Mouse (Mus musculus) myocyte (in vitro differentiated cells): ENCODE data around the gene Inpp4b. TPM values are rescaled to one million over a fixed set of nuclear protein-coding genes. Genes with fewer than 3 reads are reported as not detected.

ENCODE experiments used
- H3K27me3 ChIP-seq: one replicate; pipeline ENCODE4 v1.6.1; 2011; ENCODE audit not compliant: control insufficient read depth, insufficient read depth, insufficient read length
- H3K36me3 ChIP-seq: one replicate; pipeline ENCODE4 v1.6.1; 2011; ENCODE audit not compliant: control insufficient read depth, insufficient read depth
- H3K4me2 ChIP-seq: one replicate; pipeline ENCODE4 v1.6.1; 2011; ENCODE audit warnings: low read depth, control low read depth
- H3K4me3 ChIP-seq: one replicate; pipeline ENCODE4 v1.5.1; 2011; ENCODE audit warnings: mild to moderate bottlenecking, control low read depth, moderate library complexity
- H3K79me2 ChIP-seq: one replicate; pipeline ENCODE4 v1.6.1; 2011; ENCODE audit not compliant: control insufficient read depth, insufficient read depth
- H3ac ChIP-seq: one replicate; pipeline ENCODE4 v1.6.1; 2011; ENCODE audit not compliant: control insufficient read depth, insufficient read length
- CEBPB ChIP-seq: IDR thresholded peaks from 2 replicates; pipeline ENCODE4 v1.6.1; 2011; ENCODE audit warnings: mild to moderate bottlenecking, moderate library complexity; ENCODE audit not compliant: poor library complexity, insufficient read depth, severe bottlenecking
- E2F4 ChIP-seq: IDR thresholded peaks from one replicate; pipeline ENCODE4 v1.6.1; 2011; ENCODE audit warnings: mild to moderate bottlenecking, control low read depth, moderate library complexity; ENCODE audit not compliant: insufficient read depth
- MAX ChIP-seq: IDR thresholded peaks from one replicate; pipeline ENCODE4 v1.6.1; 2011; ENCODE audit warnings: low read depth, mild to moderate bottlenecking, control low read depth
- MYOD1 ChIP-seq, 3 experiments: IDR thresholded peaks; one replicate each; pipeline ENCODE4 v1.6.1; 2011; ENCODE audit warnings: control low read depth in 2 of 3, low read depth in 2 of 3, mild to moderate bottlenecking in 2 of 3, moderate library complexity in 1 of 3; ENCODE audit not compliant: insufficient read length in 2 of 3, control insufficient read depth in 1 of 3
- MYOG ChIP-seq, 3 experiments: IDR thresholded peaks; one replicate each; pipeline ENCODE4 v1.6.1; 2011; ENCODE audit warnings: control low read depth in 2 of 3, low read depth in 2 of 3, mild to moderate bottlenecking in 2 of 3; ENCODE audit not compliant: insufficient read length in 2 of 3, control insufficient read depth in 1 of 3, insufficient read depth in 1 of 3
- POLR2A ChIP-seq: IDR thresholded peaks from one replicate; pipeline ENCODE4 v1.6.1; 2011; ENCODE audit warnings: low read depth, mild to moderate bottlenecking, control low read depth, moderate library complexity; ENCODE audit not compliant: insufficient read length
- POLR2AphosphoS2 ChIP-seq: IDR thresholded peaks from one replicate; pipeline ENCODE4 v1.6.1; 2011; ENCODE audit warnings: low read depth, control low read depth; ENCODE audit not compliant: insufficient read length
- REST ChIP-seq: IDR thresholded peaks from one replicate; pipeline ENCODE4 v1.6.1; 2011; ENCODE audit warnings: mild to moderate bottlenecking, control low read depth, moderate library complexity; ENCODE audit not compliant: insufficient read depth, insufficient read length
- SRF ChIP-seq: IDR thresholded peaks from one replicate; pipeline ENCODE4 v1.6.1; 2011; ENCODE audit warnings: low read depth; ENCODE audit not compliant: control insufficient read depth, insufficient read length
- TCF12 ChIP-seq: IDR thresholded peaks from one replicate; pipeline ENCODE4 v1.6.1; 2011; ENCODE audit warnings: mild to moderate bottlenecking, control low read depth; ENCODE audit not compliant: poor library complexity, insufficient read depth, severe bottlenecking
- TCF3 ChIP-seq: IDR thresholded peaks from one replicate; pipeline ENCODE4 v1.6.1; 2011; ENCODE audit warnings: low read depth, control low read depth; ENCODE audit not compliant: insufficient read length
- USF1 ChIP-seq: IDR thresholded peaks from one replicate; pipeline ENCODE4 v1.6.1; 2011; ENCODE audit warnings: low read depth, mild to moderate bottlenecking, control low read depth, moderate library complexity
- polyA plus RNA-seq: library from polyadenylated mRNA; unstranded; fragments of >200 nt; fragmentation: generic; extraction: Trizol; gene quantifications from one replicate; pipeline ENCODE4 v1.2.1, GENCODE M21; 2012; ENCODE audit warnings: missing spikeins

The Inpp4b gene
- polyA plus RNA-seq, 1 experiment, result 5.6 TPM

DNA sequence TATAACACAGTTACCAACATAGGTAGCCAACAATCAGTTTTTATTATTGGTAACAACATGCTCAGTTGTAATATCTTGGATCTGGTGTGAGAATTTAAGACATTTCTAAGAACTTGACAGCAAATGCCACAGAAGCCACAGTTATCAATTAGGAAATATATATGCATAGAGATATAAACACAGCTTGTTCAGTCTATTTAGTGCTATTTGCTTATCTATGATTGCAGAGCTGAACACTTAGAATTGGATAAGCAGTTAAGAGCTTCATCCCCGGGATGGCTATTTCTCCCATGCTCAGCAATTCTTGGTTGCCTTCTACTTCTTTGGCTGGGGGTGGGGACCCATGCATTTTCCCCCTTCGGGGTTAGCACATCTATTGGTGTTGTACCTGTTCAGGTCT is 112.5 kb downstream of the Inpp4b start:
- Histone ChIP-seq H3K4me3 (no peak overlapping the region), H3K79me2 (no peaks in the 10 kb centered on the region), H3K36me3 (no peaks in the 10 kb centered on the region), H3K27me3 (no peaks in the 10 kb centered on the region), H3K4me2 (no peak overlapping the region), H3ac (no peak overlapping the region)
- no peak for TF ChIP-seq POLR2AphosphoS2

DNA sequence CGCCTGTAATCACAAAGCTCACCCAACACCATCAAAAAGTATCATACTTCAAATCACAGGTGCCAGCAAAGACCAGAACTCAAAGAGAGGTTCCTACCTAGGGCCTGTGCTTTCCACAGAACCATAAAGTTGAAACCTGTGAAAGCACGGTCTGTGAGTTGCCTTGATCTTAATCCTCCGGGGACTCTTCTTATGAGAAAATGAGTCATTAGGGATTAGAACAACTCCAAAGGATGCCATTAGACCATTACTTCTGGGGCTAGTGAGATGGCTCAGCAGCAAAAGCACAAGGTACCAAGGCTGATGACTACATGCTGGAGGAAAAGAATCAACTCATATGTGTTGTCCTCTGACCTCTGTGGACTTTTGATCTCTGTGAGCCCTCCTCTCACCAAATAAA is 121.4 kb downstream of the Inpp4b start:
- no peaks in the 10 kb centered on the region for H3K36me3 ChIP-seq
- H3K79me2 ChIP-seq, result no peaks in the 10 kb centered on the region
- no peak overlapping the region for H3ac ChIP-seq
- H3K4me2 ChIP-seq, result no peak overlapping the region
- no peak overlapping the region for H3K4me3 ChIP-seq
- no peaks in the 10 kb centered on the region for H3K27me3 ChIP-seq
- TF ChIP-seq MYOD1 (IDR thresholded peaks at IDR 0.05; ENCODE audit: control insufficient read depth in 1 of 3, insufficient read length in 2 of 3, low read depth in 2 of 3) (no peak), CEBPB (no peak), SRF (no peak), POLR2AphosphoS2 (no peak), USF1 (no peak), E2F4 (no peak), TCF12 (no peak), POLR2A (no peak), TCF3 (no peak), MYOG (IDR thresholded peaks at IDR 0.05; ENCODE audit: control insufficient read depth in 1 of 3, insufficient read depth in 1 of 3, insufficient read length in 2 of 3, low read depth in 2 of 3) (no peak), REST (no peak), MAX (no peak)

DNA sequence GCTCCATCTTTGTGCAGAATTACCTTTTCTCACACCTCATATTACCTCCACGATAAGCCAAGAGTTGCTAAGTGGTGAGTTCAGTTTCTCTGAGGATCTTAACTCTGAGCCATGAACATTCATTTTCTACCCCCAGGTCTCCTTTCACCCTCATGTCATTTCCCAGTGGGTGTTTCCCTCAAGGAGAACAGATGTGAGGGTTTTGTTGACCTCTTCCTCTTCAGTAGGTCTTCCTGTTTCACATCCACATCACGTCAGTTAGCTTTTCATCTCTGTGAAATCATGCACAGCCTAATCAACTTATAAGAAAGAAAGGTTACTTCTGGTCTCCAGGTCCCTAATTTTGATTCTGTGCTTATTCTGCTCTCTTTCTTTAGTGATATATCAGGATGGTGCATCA is 124.4 kb downstream of the Inpp4b start:
- Histone ChIP-seq H3K79me2 (no peaks in the 10 kb centered on the region), H3K4me3 (no peak overlapping the region), H3K36me3 (no peaks in the 10 kb centered on the region), H3ac (no peak overlapping the region), H3K27me3 (no peaks in the 10 kb centered on the region), H3K4me2 (no peak overlapping the region)
- TF ChIP-seq POLR2AphosphoS2, result no peak
- no peak for TF ChIP-seq TCF12
- no peak for TF ChIP-seq SRF
- no peak for TF ChIP-seq MYOD1 (IDR thresholded peaks at IDR 0.05; ENCODE audit: control insufficient read depth in 1 of 3, insufficient read length in 2 of 3, low read depth in 2 of 3)
- TF ChIP-seq USF1, result no peak
- no peak for TF ChIP-seq REST
- no peak for TF ChIP-seq MAX
- no peak for TF ChIP-seq POLR2A
- no peak for TF ChIP-seq E2F4

DNA sequence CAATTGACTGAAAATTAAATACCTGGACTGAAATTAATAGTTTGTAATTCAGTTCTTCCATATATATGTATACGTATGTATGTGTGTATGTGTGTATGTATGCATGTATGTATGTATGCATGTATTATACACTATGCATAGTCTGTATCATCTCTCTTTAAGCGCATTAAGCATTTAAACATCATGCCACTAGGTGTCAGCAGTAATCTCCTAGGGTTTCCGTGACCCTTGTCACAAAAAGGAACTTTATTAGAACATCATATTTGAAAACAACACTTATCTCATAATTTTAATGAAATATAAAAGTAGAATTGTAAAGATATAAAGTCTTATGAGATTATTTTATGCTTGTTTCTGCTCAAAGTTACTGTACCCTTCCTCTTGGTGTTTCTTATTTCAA is 136.3 kb downstream of the Inpp4b start:
- H3K79me2 ChIP-seq, result no peaks in the 10 kb centered on the region
- H3K4me3 ChIP-seq, result no peak overlapping the region
- H3K4me2 ChIP-seq, result no peak overlapping the region
- no peak overlapping the region for H3ac ChIP-seq
- no peaks in the 10 kb centered on the region for H3K36me3 ChIP-seq
- TF ChIP-seq POLR2A, result no peak
- no peak for TF ChIP-seq MYOD1 (IDR thresholded peaks at IDR 0.05; ENCODE audit: control insufficient read depth in 1 of 3, insufficient read length in 2 of 3, low read depth in 2 of 3)
- TF ChIP-seq MYOG (IDR thresholded peaks at IDR 0.05; ENCODE audit: control insufficient read depth in 1 of 3, insufficient read depth in 1 of 3, insufficient read length in 2 of 3, low read depth in 2 of 3), result no peak
- no peak for TF ChIP-seq E2F4
- TF ChIP-seq POLR2AphosphoS2, result no peak
- TF ChIP-seq MAX, result no peak
- no peak for TF ChIP-seq TCF3
- no peak for TF ChIP-seq CEBPB
- no peak for TF ChIP-seq USF1
- TF ChIP-seq SRF, result no peak
- TF ChIP-seq REST, result no peak
- H3K27me3 ChIP-seq, result no peaks in the 10 kb centered on the region

DNA sequence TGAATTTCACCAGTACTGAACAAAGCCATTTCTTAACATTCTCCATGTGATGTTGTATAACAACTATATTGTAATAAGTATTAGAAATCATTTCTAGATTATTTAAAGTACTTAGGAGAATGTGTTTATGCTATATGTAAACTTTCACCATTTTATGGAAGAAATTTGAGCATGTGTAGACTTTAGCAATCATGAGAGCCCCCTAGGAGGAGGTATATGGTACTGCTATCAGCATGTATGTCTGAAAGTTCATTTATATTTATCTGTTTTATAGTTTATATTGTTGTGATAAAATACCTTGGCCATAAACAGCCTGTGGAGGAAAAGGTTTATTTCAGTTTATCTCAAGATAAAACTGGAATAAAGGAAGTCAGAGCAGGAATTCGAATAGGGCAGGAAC is 141.5 kb downstream of the Inpp4b start:
- H3K79me2 ChIP-seq, result no peaks in the 10 kb centered on the region
- H3K4me3 ChIP-seq, result no peak overlapping the region
- H3ac ChIP-seq, result no peak overlapping the region
- no peaks in the 10 kb centered on the region for H3K36me3 ChIP-seq
- no peak for TF ChIP-seq MAX
- no peaks in the 10 kb centered on the region for H3K27me3 ChIP-seq
- no peak overlapping the region for H3K4me2 ChIP-seq

DNA sequence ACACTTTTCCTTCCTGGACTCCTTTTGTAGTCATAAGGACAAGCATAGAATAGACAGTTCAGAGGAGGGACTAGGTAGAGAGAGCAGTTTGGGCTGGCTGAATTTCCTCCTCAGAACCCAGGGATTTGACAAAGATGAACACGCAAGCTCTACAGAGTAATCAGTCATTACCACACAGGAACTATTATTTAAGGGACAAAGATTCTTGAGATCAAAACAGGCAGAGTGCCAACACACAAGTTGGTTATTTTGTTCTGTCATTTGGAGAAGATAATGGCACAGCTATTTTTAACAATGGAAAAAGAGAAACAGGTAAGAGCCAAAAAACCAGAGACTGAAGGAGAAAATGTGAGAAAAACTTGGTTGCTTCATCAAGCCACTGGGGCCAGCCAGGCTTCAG is 143.3 kb downstream of the Inpp4b start:
- H3K36me3 ChIP-seq, result no peaks in the 10 kb centered on the region
- H3K4me3 ChIP-seq, result no peak overlapping the region
- no peak overlapping the region for H3ac ChIP-seq
- H3K4me2 ChIP-seq, result no peak overlapping the region
- no peaks in the 10 kb centered on the region for H3K27me3 ChIP-seq
- TF ChIP-seq MYOD1 (IDR thresholded peaks at IDR 0.05; ENCODE audit: control insufficient read depth in 1 of 3, insufficient read length in 2 of 3, low read depth in 2 of 3), result no peak
- no peaks in the 10 kb centered on the region for H3K79me2 ChIP-seq
